Mouse (Mus musculus) stomach, embryonic 15.5 days (tissue): Measurements from ENCODE around the gene Mrpl53. TPM values are rescaled to one million over a fixed set of nuclear protein-coding genes. Genes with fewer than 3 reads are reported as not detected.
A peak's percentile ranks its signal among the peaks of the same experiment; 100 is the strongest.

ENCODE experiments used
- ATAC-seq: fragments of 200-750 bp; cut with Nextera tagmentation; 2 replicates; pipeline ENCODE4 v1.8.0; 2017; ENCODE audit warnings: low read depth, moderate number of reproducible peaks, moderate TSS enrichment; ENCODE audit not compliant: insufficient read depth, low FRiP score
- H3K27ac ChIP-seq: fragments of 300-500 bp; sonication (generic); 2 replicates; pipeline ENCODE4 v1.5.1; 2015; ENCODE audit warnings: mild to moderate bottlenecking, inconsistent platforms
- H3K27me3 ChIP-seq: fragments of 300-500 bp; sonication (generic); replicated peaks from 2 replicates; pipeline ENCODE4 v1.6.1; 2015; ENCODE audit warnings: inconsistent platforms
- H3K36me3 ChIP-seq: fragments of 300-500 bp; sonication (generic); 2 replicates; pipeline ENCODE4 v1.6.1; 2015; ENCODE audit warnings: inconsistent platforms
- H3K4me1 ChIP-seq: fragments of 300-500 bp; sonication (generic); 2 replicates; pipeline ENCODE4 v1.6.1; 2015; ENCODE audit warnings: inconsistent platforms
- H3K4me2 ChIP-seq: fragments of 300-500 bp; sonication (generic); 2 replicates; pipeline ENCODE4 v1.6.1; 2015; ENCODE audit warnings: mild to moderate bottlenecking, inconsistent platforms
- H3K4me3 ChIP-seq: fragments of 300-500 bp; sonication (generic); replicated peaks from 2 replicates; pipeline ENCODE4 v1.5.1; 2015; ENCODE audit warnings: inconsistent platforms
- H3K9ac ChIP-seq: fragments of 300-500 bp; sonication (generic); 2 replicates; pipeline ENCODE4 v1.6.1; 2015; ENCODE audit warnings: inconsistent platforms
- H3K9me3 ChIP-seq: fragments of 300-500 bp; sonication (generic); 2 replicates; pipeline ENCODE4 v1.6.1; 2016; ENCODE audit warnings: inconsistent platforms
- WGBS: fragments of 180-500 bp; shearing (Covaris S2); methylation state at CpG from one replicate; pipeline ENCODE4 v1.1.7; 2015; 5-methylcytosine and 5-hydroxymethylcytosine counted together
- polyA plus RNA-seq: library from polyadenylated mRNA; unstranded; fragments of >200 nt; fragmentation: Nextera tagmentation; extraction: Ambion mirVana; gene quantifications from 2 replicates; pipeline ENCODE4 v1.2.1, GENCODE M21; 2015

Mrpl53 gene
- polyA plus RNA-seq, 1 experiment from 2014 or later, result 136 TPM

- no peak overlapping the region for H3K4me3 ChIP-seq
- peak; percentile 69 for ATAC-seq
- no peaks in the 10 kb centered on the region for H3K36me3 ChIP-seq
- no peaks in the 10 kb centered on the region for H3K27me3 ChIP-seq
- 46% methylated on average over 6 of the region's 6 CpGs for WGBS
- H3K9ac ChIP-seq, result no peak overlapping the region
- peak overlapping the region; percentile 82 for H3K27ac ChIP-seq
- no peaks in the 10 kb centered on the region for H3K9me3 ChIP-seq
- H3K4me1 ChIP-seq, result peaks cover 33% of the 10 kb centered on the region
- 0 out of 2 replicates have a peak overlapping the region, but pooled peaks have one; percentile 6 for H3K4me2 ChIP-seq
Measured at GRCm38 (mm10) chr6:83131469-83132034, 22.7 kb downstream of the Mrpl53 start.

GRCm38 (mm10) chr6:83132176-83132919, 23.5 kb downstream of the Mrpl53 start:
- Histone ChIP-seq H3K9me3 (no peaks in the 10 kb centered on the region), H3K9ac (no peak overlapping the region), H3K27ac (peak overlapping the region; percentile 82), H3K4me1 (peaks cover 33% of the 10 kb centered on the region), H3K4me2 (no peak overlapping the region), H3K4me3 (no peak overlapping the region), H3K27me3 (no peaks in the 10 kb centered on the region), H3K36me3 (no peaks in the 10 kb centered on the region)
- 71% methylated on average over 9 of the region's 9 CpGs for WGBS
- no peak for ATAC-seq

- no peak for ATAC-seq
- Histone ChIP-seq H3K4me3 (no peak overlapping the region), H3K4me1 (peaks cover 50% of the 10 kb centered on the region), H3K9ac (no peak overlapping the region), H3K4me2 (no peak overlapping the region), H3K36me3 (no peaks in the 10 kb centered on the region), H3K27me3 (no peaks in the 10 kb centered on the region), H3K9me3 (no peaks in the 10 kb centered on the region), H3K27ac (no peak overlapping the region)
- 60% methylated on average over 3 of the region's 3 CpGs for WGBS
Measured at GRCm38 (mm10) chr6:83134226-83134625, 25.4 kb downstream of the Mrpl53 start.

- Histone ChIP-seq H3K4me2 (peak within 1 kb of the TSS; percentile 87), H3K4me3 (peak within 1 kb of the TSS; percentile 56), H3K9ac (peak within 1 kb of the TSS; percentile 67), H3K27ac (peak within 1 kb of the TSS; percentile 100), H3K4me1 (peaks cover 53% of the 10 kb centered on the region), H3K9me3 (no peaks in the 10 kb centered on the region), H3K36me3 (no peaks in the 10 kb centered on the region), H3K27me3 (no peaks in the 10 kb centered on the region)
- ATAC-seq, result no peak
- WGBS, result 59% methylated on average over 7 of the region's 7 CpGs
Measured at GRCm38 (mm10) chr6:83134951-83135513, 26.2 kb downstream of the Mrpl53 start, which contains the start of gene Rtkn. Rtkn (plus strand) TSS chr6:83135463.

- H3K4me2 ChIP-seq, result peak overlapping the region; percentile 87
- 7% methylated on average over 37 of the region's 37 CpGs for WGBS
- no peak for ATAC-seq
- H3K4me1 ChIP-seq, result peaks cover 53% of the 10 kb centered on the region
- peak overlapping the region; percentile 67 for H3K9ac ChIP-seq
- H3K9me3 ChIP-seq, result no peaks in the 10 kb centered on the region
- H3K27me3 ChIP-seq, result no peaks in the 10 kb centered on the region
- H3K36me3 ChIP-seq, result no peaks in the 10 kb centered on the region
- H3K27ac ChIP-seq, result peak overlapping the region; percentile 100
- H3K4me3 ChIP-seq, result peak overlapping the region; percentile 56
Measured at GRCm38 (mm10) chr6:83135571-83136161, 26.8 kb downstream of the Mrpl53 start.

- Histone ChIP-seq H3K4me2 (peak overlapping the region; percentile 87), H3K36me3 (no peaks in the 10 kb centered on the region), H3K4me3 (peak overlapping the region; percentile 56), H3K9ac (peak overlapping the region; percentile 67), H3K27ac (peak overlapping the region; percentile 100), H3K9me3 (no peaks in the 10 kb centered on the region), H3K27me3 (no peaks in the 10 kb centered on the region), H3K4me1 (peaks cover 46% of the 10 kb centered on the region)
- no peak for ATAC-seq
- 15% methylated on average over 5 of the region's 5 CpGs for WGBS
Measured at GRCm38 (mm10) chr6:83136291-83136880, 27.5 kb downstream of the Mrpl53 start.

- H3K9ac ChIP-seq, result peak overlapping the region; percentile 67
- ATAC-seq, result peak; percentile 75
- WGBS, result under 1% methylated on average over 26 of the region's 26 CpGs
Measured at GRCm38 (mm10) chr6:83136881-83137575, 28.2 kb downstream of the Mrpl53 start.

GRCm38 (mm10) chr6:83137576-83137950, 28.7 kb downstream of the Mrpl53 start:
- peak overlapping the region; percentile 100 for H3K27ac ChIP-seq
- no peaks in the 10 kb centered on the region for H3K27me3 ChIP-seq
- peaks cover 46% of the 10 kb centered on the region for H3K4me1 ChIP-seq
- peak; percentile 77 for ATAC-seq
- 0% methylated on average over 12 of the region's 12 CpGs for WGBS
- H3K4me2 ChIP-seq, result peak overlapping the region; percentile 87
- H3K36me3 ChIP-seq, result no peaks in the 10 kb centered on the region
- peak overlapping the region; percentile 56 for H3K4me3 ChIP-seq
- peak overlapping the region; percentile 67 for H3K9ac ChIP-seq
- no peaks in the 10 kb centered on the region for H3K9me3 ChIP-seq

More at GRCm38 (mm10) chr6:83136881-83137575, 28.2 kb downstream of the Mrpl53 start:
- Histone ChIP-seq H3K36me3 (no peaks in the 10 kb centered on the region), H3K4me1 (peaks cover 45% of the 10 kb centered on the region), H3K9me3 (no peaks in the 10 kb centered on the region), H3K4me3 (peak overlapping the region; percentile 56), H3K4me2 (peak overlapping the region; percentile 87), H3K27me3 (no peaks in the 10 kb centered on the region), H3K27ac (peak overlapping the region; percentile 100)

- Histone ChIP-seq H3K4me3 (peak overlapping the region; percentile 56), H3K27ac (peak overlapping the region; percentile 100), H3K4me2 (peak overlapping the region; percentile 87), H3K9ac (peak overlapping the region; percentile 67), H3K4me1 (peaks cover 48% of the 10 kb centered on the region), H3K36me3 (no peaks in the 10 kb centered on the region), H3K9me3 (no peaks in the 10 kb centered on the region), H3K27me3 (no peaks in the 10 kb centered on the region)
- WGBS, result 3% methylated on average over 11 of the region's 11 CpGs
- ATAC-seq, result peak; percentile 6; the same call in 1 of the 2 replicates
Measured at GRCm38 (mm10) chr6:83138056-83138455, 29.2 kb downstream of the Mrpl53 start.

GRCm38 (mm10) chr6:83140044-83140443, 31.2 kb downstream of the Mrpl53 start:
- no peak overlapping the region for H3K4me3 ChIP-seq
- ATAC-seq, result no peak
- 84% methylated on average over 8 of the region's 8 CpGs for WGBS
- H3K4me1 ChIP-seq, result peaks cover 49% of the 10 kb centered on the region
- no peaks in the 10 kb centered on the region for H3K27me3 ChIP-seq
- no peaks in the 10 kb centered on the region for H3K9me3 ChIP-seq
- H3K36me3 ChIP-seq, result no peaks in the 10 kb centered on the region
- H3K9ac ChIP-seq, result no peak overlapping the region
- no peak overlapping the region for H3K27ac ChIP-seq
- no peak overlapping the region for H3K4me2 ChIP-seq

- no peak for ATAC-seq
- H3K36me3 ChIP-seq, result peaks cover 2% of the 10 kb centered on the region; the same call in 1 of the 2 replicates
- H3K9ac ChIP-seq, result no peak overlapping the region
- 39% methylated on average over 4 of the region's 4 CpGs for WGBS
- no peaks in the 10 kb centered on the region for H3K9me3 ChIP-seq
- H3K4me2 ChIP-seq, result peak overlapping the region; percentile 50
- peak overlapping the region; percentile 44; the same call in 1 of the 2 replicates for H3K27ac ChIP-seq
- no peak overlapping the region for H3K4me3 ChIP-seq
- peaks cover 33% of the 10 kb centered on the region for H3K4me1 ChIP-seq
- no peaks in the 10 kb centered on the region for H3K27me3 ChIP-seq
Measured at GRCm38 (mm10) chr6:83141636-83142035, 32.8 kb downstream of the Mrpl53 start.
